Mouse (Mus musculus) testis, postnatal 10 days (tissue): ENCODE data around the gene Rnaset2a.
A peak's percentile ranks its signal among the peaks of the same experiment; 100 is the strongest.
"Not testable (repeated sequence)": the region's sequence is repeated elsewhere in the genome, so short reads cannot be mapped to it uniquely, and the experiment has no call there.

ENCODE experiments used
- DNase-seq: peaks from one replicate; pipeline ENCODE4 v3.0.0; 2021; ENCODE audit warnings: low spot score

Gene Rnaset2a

DNA sequence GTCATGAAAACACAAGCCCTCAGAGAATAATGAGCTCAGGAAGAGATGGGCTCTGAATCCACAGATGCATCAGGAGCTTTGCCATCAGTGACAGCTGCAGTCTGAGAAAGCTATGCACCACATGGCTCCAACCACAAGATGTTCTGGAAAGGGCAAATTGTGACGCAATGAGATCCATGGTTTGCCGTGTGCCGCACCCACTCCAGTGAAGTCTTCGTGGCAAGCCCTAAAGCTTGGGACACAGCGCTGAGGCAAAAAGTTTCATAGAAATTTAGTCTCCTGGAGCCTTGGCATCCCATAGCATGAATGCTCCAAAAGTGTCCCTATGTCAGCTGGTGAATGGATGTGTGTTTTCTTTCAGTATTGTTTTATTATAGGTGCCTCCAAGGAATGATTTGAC, 9.8 kb downstream of the Rnaset2a start:
- DNase-seq, result not testable (repeated sequence)

- not testable (repeated sequence) for DNase-seq
These were observed 17.0 kb downstream of the Rnaset2a start for GRCm38 (mm10) chr17:8130849-8131248.

DNA sequence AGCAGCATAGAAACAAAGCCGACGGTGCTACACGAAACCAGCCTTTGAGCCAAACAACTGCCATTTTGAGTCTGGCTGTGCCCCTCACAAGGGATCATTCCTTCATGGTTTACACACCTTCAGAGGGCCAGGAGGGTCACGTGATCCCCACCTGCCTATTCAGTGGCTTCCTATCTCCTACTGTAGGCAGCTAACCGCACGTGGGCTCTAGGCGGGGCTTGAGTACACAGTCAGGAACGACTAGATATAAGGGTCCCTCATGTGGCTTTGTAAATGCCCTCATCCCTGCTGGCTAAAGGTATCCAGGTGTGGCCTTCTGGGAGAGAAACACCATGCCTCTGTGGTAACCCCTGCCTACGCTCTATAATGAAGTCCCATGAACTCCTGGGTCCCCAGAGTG, 18.3 kb downstream of the Rnaset2a start:
- not testable (repeated sequence) for DNase-seq

DNA sequence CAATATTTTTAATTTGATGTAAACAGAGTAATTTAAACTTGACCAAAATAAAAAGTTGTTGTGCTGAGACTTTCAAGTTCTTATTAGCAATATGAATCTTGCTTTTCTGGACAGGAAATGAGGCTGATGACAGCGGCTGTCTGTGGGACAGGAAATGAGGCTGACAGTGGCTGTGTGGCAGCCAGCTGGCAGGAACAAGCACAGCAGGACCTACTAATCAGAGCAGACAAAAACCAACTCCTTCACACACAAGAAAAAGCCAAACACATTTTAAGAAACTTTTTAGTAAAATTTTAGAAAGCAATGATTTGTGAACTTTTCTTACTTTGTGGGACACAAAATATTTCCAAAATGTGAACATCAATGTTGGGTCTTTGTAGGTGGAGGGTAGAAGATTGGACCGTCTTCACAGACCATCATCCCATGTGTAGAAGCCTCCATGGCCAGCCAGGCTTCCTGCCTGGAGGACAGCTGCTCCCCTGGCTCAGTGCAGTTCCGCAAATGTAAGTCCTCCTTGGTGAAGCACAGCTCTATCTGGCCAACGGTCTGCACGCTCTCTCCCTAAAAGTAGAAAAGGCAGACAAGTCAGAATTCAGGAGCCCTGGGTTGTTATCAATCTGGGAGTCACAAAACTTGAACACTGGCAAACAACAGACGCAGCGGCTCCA, 19.4 kb downstream of the Rnaset2a start:
- not testable (repeated sequence) for DNase-seq

DNA sequence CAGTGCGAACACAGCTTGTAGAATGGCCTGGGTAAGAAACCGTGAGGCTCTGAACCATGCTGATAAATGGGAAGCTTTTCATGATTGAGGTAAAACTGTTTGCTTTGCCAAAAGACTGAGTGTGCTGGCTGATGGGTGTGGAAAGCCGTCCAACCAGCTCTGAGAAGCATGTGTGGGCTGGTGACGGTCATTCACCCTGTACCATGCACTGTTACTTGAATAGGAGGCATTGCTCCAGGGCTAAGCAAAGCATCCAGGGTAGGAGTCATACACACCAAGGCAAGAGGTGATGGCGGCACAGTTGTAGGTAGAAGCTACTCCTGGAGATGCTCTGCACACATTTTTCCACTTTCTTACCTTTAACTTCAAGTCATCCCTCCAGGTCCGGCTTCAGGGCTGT, 23.3 kb downstream of the Rnaset2a start:
- DNase-seq, result not testable (repeated sequence)

DNA sequence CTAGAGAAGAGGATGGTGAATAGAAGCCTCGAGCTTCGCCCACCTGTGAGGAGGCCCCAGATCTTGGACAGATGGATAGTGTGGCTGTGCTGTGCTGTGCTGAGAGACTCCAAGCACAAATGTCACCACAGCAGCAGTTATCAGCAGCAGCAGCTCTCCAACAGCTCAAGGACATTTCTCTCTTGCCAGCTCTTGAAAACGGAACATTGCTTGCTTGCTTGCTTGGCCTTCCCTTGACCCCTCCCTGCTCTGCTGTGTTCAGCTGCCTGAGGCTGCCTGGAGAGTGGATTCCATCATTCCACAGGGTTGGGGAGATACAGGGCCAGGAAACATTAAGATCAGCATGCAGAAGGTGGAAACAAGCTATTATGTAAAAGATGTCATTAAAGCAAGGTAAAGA, 24.9 kb downstream of the Rnaset2a start:
- not testable (repeated sequence) for DNase-seq

DNA sequence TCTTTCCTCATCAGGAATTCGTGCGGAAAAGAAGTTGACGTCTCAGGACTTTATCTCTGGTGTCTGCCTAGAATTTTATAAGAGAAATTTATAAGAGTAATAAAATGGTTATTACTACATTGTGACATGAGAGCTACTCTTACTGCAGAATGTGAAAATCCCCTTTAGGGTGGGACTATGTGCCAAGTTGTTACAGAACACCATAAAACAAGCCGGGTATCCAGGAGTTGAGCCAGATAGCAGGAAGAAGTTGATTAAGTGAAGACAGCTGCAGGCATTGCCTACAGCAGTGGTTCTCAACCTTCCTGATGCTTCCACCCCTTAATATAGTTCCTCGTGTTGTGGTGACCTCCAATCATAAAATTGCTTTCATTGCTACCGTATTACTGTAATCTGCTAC, 31.0 kb downstream of the Rnaset2a start:
- not testable (repeated sequence) for DNase-seq

DNA sequence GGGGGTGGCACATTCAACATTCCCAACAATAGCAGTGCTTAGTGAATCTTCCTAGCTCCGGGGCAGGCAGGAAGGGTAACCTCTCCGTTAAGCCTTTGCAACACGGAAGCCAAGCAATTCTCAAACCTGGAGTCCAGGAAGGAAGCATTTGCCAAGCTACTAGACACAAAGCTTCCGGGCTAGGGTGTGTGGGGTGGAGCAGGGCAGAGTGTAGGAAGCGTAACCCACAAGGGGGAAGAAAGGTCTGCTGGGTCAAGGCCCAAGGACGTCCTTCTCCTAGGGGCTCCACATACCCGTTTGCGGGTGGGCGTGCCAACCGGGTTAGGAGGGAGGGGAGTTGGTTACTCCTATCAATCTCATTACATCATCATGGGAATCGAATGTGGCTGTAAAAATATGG, 31.5 kb downstream of the Rnaset2a start:
- not testable (repeated sequence) for DNase-seq

DNA sequence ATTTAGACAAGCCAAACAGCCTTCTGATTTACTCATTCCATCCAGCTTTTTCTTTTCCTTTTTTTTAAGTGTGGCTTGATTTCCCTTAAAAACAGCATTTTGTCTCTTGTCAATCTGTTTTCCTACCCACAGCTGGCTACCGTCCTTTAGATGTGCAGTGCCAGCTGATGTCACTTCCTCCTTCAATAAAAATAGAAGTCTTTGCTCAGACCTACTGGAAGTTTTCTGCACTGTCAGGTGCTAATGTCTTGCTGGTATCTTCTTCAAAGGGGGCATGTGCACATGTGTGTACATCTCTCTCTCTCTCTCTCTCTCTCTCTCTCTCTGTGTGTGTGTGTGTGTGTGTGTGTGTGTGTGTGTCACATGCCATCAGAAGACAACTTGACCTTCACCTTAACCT, 35.7 kb downstream of the Rnaset2a start:
- not testable (repeated sequence) for DNase-seq

DNA sequence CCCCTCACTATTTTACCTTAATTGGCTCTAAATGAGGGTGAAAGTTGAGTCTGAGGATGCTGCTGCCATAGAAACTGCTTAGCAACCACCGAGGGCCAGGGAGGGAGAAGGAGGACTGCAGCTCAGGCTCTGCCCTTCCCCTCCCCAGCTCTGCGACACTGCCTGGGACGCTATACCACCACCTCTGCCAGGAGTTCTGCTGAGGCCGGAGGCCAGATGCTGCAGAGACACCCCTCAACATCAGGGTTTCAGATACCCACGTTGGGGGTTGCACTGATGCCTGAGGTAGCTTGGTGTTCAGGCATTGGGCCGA, 46.6 kb downstream of the Rnaset2a start:
- not testable (repeated sequence) for DNase-seq

GRCm38 (mm10) chr17:8100405-8101296, 47.2 kb downstream of the Rnaset2a start:
- DNase-seq, result not testable (repeated sequence)

DNA sequence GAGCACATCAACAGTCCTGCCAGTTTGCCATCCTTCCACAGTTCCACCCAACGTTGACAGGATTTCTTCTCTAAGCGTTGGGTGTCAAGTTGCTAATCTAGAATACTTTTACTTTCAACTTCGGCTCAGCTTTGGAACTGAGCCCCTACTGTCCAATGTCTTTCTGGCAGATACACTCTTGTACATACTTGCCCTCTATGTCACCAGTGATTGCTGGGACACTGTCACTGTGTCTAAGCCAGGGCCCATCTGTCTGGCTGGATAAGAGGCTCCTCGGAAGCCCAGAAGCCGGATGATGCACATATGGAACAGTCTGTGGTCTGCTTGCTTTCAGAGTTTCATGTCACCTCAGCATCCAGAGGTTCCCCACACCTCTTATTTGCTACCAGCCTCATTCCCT, 51.7 kb downstream of the Rnaset2a start:
- DNase-seq, result not testable (repeated sequence)

DNA sequence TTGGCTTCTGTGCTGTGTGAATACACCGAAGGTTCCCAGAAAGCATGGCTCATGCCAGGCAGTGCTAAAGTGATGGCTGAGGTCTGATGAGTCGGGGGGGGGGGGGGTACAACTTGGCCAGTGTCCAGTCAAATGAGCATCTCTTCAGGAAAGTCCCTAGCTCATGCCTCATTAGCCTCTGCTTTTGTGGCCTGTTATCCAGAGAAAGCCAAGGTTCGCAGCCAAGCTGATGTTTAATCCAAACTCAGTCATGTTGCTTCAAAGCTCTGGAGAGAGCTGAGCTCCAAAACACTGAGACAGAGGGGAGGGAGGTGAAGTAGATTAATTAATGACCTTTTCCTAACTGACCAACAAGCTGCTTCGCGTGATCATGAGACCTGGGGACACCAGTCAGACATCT, 52.2 kb downstream of the Rnaset2a start:
- DNase-seq, result not testable (repeated sequence)

DNA sequence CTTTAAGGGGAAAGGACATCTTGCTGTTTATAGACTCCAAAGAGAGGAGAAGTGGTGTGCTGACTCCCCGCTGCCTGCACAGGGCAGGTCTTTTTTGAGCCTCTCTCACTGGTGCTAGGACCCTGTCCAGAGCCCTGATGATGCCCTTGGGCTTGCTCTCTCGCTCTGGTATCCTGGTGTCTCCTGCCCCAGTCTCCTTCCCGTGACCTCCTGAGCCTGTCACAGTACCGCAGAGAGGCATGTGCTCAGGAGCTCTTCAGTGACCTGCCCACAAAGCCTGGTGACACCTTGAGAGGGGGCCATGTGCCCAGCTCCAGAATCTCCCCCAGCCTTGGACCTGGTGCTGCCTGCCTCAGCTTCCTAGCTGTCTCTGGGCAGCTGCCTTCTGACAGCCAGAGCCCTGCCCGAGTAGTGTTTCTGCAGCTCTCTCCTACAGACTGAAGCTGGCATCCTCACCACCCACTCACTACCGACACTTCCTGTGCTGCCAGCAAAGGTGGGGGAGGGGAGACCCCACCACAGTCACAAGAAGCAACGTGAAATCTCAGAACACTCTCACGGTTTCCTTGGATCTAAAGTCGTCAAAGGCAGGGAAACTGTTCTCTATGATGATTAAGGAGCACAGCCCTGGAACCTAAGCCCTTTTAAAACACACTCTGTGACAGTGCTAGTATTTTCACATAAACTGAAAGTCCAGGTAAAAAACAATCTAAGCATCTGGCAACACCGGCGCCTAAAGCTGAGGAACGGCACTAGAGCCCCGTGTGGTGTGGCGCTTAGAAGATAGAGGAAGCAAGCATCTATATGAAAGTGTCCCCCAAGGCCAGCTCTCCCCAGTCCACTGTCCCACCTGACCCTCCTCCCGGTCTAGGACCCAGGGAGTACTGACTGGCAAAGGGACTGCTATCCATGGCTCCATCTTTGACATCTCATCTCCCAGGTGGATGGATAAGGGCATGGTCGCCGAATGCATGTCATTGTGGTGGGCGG, 55.1 kb downstream of the Rnaset2a start:
- not testable (repeated sequence) for DNase-seq

GRCm38 (mm10) chr17:8091320-8091719, 56.6 kb downstream of the Rnaset2a start:
- peak; percentile 39 for DNase-seq

DNA sequence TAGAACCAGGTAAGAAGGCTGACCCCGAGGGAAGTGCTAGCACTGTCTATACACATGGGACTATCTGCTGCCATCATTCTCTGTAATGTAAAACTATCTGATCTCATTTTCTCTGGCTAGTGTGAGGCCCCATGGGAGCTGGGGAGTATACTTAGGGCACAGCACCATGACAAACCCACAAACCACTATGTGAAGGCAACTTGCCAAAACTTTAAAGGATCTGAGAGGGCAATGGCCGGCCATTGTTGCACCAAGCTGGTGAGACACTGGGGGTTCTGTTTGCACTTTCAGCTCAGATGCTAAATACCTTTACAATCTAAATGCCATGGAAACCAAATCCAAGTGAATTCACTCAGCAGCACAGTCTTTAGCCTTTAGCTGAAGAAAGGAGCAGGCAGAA, 78.0 kb downstream of the Rnaset2a start:
- not testable (repeated sequence) for DNase-seq
